Mouse (Mus musculus) midbrain, embryonic 11.5 days (tissue): Measurements from ENCODE around the gene Kcnmb3. TPM values are rescaled to one million over a fixed set of nuclear protein-coding genes. Genes with fewer than 3 reads are reported as not detected.

ENCODE experiments used
- ATAC-seq: fragments of 200-750 bp; cut with Nextera tagmentation; 2 replicates; pipeline ENCODE4 v1.8.0; 2017; ENCODE audit warnings: moderate TSS enrichment, moderate library complexity; ENCODE audit not compliant: low FRiP score
- DNase-seq: peaks from one replicate; pipeline ENCODE4 v3.0.0; 2015; ENCODE audit warnings: low spot score; ENCODE audit errors: missing footprints
- H3K27ac ChIP-seq: fragments of 300-500 bp; sonication (generic); 2 replicates; pipeline ENCODE4 v1.5.1; 2014; ENCODE audit warnings: low read depth, low read length
- H3K27me3 ChIP-seq: fragments of 300-500 bp; sonication (generic); 2 replicates; pipeline ENCODE4 v1.6.1; 2014; ENCODE audit warnings: mild to moderate bottlenecking, low read length, moderate library complexity, mixed read lengths; ENCODE audit not compliant: control insufficient read depth, insufficient read depth
- H3K36me3 ChIP-seq: fragments of 300-500 bp; sonication (generic); 2 replicates; pipeline ENCODE4 v1.6.1; 2014; ENCODE audit warnings: mild to moderate bottlenecking, low read length, moderate library complexity, mixed read lengths; ENCODE audit not compliant: control insufficient read depth, insufficient read depth
- H3K4me1 ChIP-seq: fragments of 300-500 bp; sonication (generic); 2 replicates; pipeline ENCODE4 v1.6.1; 2014; ENCODE audit warnings: low read length; ENCODE audit not compliant: control insufficient read depth, insufficient read depth
- H3K4me2 ChIP-seq: fragments of 300-500 bp; sonication (generic); 2 replicates; pipeline ENCODE4 v1.6.1; 2014; ENCODE audit warnings: mild to moderate bottlenecking, moderate library complexity
- H3K4me3 ChIP-seq: fragments of 300-500 bp; sonication (generic); 2 replicates; pipeline ENCODE4 v1.5.1; 2014; ENCODE audit warnings: low read depth, low read length
- H3K9ac ChIP-seq: fragments of 300-500 bp; sonication (generic); 2 replicates; pipeline ENCODE4 v1.6.1; 2014; ENCODE audit warnings: low read length
- H3K9me3 ChIP-seq: fragments of 300-500 bp; sonication (generic); 2 replicates; pipeline ENCODE4 v1.6.1; 2016; ENCODE audit warnings: low read length; ENCODE audit not compliant: control insufficient read depth
- WGBS: fragments of 180-500 bp; shearing (Covaris S2); extraction: QIAGEN DNeasy Blood & Tissue Kit; methylation state at CpG from one replicate; pipeline ENCODE4 v1.1.7; 2014; 5-methylcytosine and 5-hydroxymethylcytosine counted together
- polyA plus RNA-seq: library from polyadenylated mRNA; unstranded; fragments of >200 nt; fragmentation: Nextera tagmentation; extraction: Ambion mirVana; gene quantifications from 2 replicates; pipeline ENCODE4 v1.2.1, GENCODE M21; 2014

The Kcnmb3 gene
- polyA plus RNA-seq, 1 experiment from 2014 or later = 0.08 TPM

DNA sequence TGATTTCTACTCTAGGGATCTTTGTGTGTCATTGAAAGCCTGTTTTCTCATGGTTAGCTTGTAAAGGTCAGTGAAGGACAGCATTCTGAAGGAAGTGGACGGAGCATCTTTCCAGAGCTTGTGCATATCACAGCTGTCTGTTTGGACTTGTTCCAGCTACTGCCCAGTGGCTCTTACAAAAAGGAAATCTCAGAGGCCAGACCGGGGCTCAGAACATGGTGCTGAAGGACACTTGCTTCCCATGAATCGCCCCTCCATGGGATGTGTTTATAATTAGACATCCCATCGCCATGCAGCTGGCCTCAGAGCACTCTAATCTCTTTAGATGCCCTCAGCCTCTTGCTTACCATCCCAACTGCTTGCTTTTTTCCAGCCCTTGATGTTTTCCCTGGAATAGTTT lies 63.1 kb downstream of the Kcnmb3 start:
- Histone ChIP-seq H3K4me1 (no peaks in the 10 kb centered on the region), H3K9me3 (no peaks in the 10 kb centered on the region), H3K9ac (no peak overlapping the region), H3K36me3 (no peaks in the 10 kb centered on the region), H3K4me2 (no peak overlapping the region), H3K27me3 (no peaks in the 10 kb centered on the region), H3K4me3 (no peak overlapping the region), H3K27ac (no peak overlapping the region)
- ATAC-seq = no peak
- DNase-seq = no peak
- 92% methylated on average over 4 of the region's 4 CpGs for WGBS

DNA sequence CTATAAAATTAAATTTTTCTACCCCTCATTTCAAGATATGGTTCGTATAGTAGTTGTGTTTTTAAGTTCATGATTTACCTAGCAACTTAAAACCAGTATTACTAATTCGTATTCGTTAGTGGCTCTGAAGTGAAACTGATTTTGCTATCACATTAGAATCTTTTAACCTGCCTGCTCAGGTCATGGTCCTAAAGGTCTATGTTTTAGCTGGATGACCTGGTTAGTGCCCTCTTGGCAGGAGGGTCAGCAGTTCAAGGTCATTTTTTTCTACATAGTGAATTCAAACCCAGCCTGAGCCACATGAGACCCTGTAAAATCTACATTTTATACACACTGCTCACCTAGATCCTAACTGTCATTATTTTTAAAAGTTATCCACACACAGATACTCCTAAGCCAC lies 63.7 kb downstream of the Kcnmb3 start:
- Histone ChIP-seq H3K27me3 (no peaks in the 10 kb centered on the region), H3K4me3 (no peak overlapping the region), H3K9ac (no peak overlapping the region), H3K27ac (no peak overlapping the region), H3K9me3 (no peaks in the 10 kb centered on the region), H3K36me3 (no peaks in the 10 kb centered on the region), H3K4me2 (no peak overlapping the region), H3K4me1 (no peaks in the 10 kb centered on the region)
- ATAC-seq = no peak
- no peak for DNase-seq
- 96% methylated on average over 3 of the region's 3 CpGs for WGBS

DNA sequence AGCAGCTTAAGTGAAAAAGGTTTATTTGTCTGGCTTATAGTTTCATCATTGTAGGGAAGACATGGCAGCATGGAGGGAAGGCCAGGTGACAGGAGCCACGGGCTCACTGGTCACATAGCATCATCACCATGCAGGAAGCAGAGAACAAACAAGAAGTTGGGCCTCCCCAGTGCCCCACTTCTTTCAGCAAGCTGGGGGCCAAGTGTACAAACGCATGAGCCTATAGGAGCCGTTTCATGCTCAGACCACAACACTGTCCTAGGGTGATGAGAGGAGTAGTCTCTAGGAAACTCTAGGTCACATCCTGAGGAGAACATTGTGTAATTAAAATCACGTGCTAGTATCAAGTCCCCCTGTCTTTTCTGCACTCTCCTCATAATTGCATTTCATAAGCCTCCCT lies 64.3 kb downstream of the Kcnmb3 start:
- Histone ChIP-seq H3K9ac (no peak overlapping the region), H3K27me3 (no peaks in the 10 kb centered on the region), H3K4me3 (no peak overlapping the region), H3K4me2 (no peak overlapping the region), H3K9me3 (no peaks in the 10 kb centered on the region), H3K27ac (no peak overlapping the region), H3K4me1 (no peaks in the 10 kb centered on the region), H3K36me3 (no peaks in the 10 kb centered on the region)
- no peak for DNase-seq
- 85% methylated on average over 4 of the region's 4 CpGs for WGBS
- no peak for ATAC-seq

Other genes with a start within 250 kb of the Kcnmb3 start
- 10.7 and 12.1 TPM in 2 replicates for gene Zmat3, start 126.2 kb downstream of the Kcnmb3 start, polyA plus RNA-seq
- 12.7 and 14.0 TPM in 2 replicates for gene Pik3ca, start 94.6 kb downstream of the Kcnmb3 start, polyA plus RNA-seq
- 42.1 and 50.3 TPM in 2 replicates for gene Zfp639, start 18.0 kb upstream of the Kcnmb3 start, polyA plus RNA-seq
- 29.7 and 31.2 TPM in 2 replicates for gene Mfn1, start 37.2 kb upstream of the Kcnmb3 start, polyA plus RNA-seq
- 42.3 and 48.6 TPM in 2 replicates for gene Gnb4, start 124.4 kb upstream of the Kcnmb3 start, polyA plus RNA-seq
- gene Actl6a, start 214.1 kb upstream of the Kcnmb3 start, polyA plus RNA-seq = 262 and 280 TPM in 2 replicates
- 309 and 323 TPM in 2 replicates for gene Ndufb5, start 244.8 kb upstream of the Kcnmb3 start, polyA plus RNA-seq
- gene Mrpl47, start 245.4 kb upstream of the Kcnmb3 start, polyA plus RNA-seq = 46.7 and 50.0 TPM in 2 replicates